Mouse (Mus musculus): ENCODE results near the gene Flot2. TPM values are rescaled to one million over a fixed set of nuclear protein-coding genes. Genes with fewer than 3 reads are reported as not detected.
A peak's percentile ranks its signal among the peaks of the same experiment; 100 is the strongest.

The Flot2 gene
- polyA plus RNA-seq (2012; rRNA removed) (17.9 and 18.3 TPM in 2 replicates), polyA plus RNA-seq (2014; fragmentation: Nextera tagmentation; extraction: Ambion mirVana) (16.7 and 20.4 TPM in 2 replicates)

DNA sequence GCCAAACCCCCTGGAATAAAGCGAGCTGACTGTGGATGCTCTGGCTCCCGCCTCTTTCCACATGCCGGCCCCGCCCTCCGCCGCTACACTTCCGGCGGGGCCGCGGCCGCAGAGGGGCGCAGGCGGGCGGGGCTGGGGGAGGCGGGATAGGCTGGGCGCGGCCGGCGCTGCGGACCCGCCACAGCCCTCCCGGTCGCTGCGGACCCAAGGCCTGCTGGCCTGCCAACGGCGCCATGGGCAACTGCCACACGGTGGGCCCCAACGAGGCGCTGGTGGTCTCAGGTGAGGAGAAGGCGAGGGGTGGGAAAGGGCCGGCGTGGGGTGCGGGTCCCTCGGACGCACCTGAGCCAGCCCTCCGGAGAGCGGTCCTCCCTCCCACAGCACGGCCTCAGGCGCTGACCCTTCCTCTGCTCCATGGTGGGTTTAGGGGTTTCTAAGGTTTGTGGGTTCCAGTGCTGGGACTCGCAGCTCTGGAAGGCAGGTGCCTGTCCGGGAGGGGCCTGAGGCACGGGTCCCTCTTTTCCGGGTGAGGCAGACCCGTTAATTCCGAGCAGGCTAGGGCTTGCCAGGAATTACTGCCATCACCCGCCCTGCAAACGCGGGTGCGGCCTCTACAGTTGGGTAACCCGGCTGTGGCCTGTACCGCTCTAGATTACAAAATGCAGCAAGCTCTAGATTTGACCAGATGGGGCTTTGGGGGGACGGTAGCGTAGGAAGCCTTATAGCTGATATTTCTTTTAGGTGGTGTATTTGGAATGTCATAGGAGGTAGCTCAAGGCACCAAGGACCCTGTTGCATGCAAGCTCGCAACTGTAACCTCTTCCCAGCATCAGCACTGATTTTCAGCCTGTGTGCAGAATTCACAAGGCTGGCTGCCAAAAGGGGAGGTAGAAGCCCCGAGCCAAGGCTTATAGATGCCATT is at the start of gene Flot2:
Flot2 (plus strand) TSS at position 101 of the 922 bp plus-strand sequence.
- H3K4me2 ChIP-seq (ENCODE audit: low read depth): peak within 1 kb of the TSS; percentile 78
- ATAC-seq (ENCODE audit: insufficient read depth) (peak; percentile 81), DNase-seq (ENCODE audit: low read depth in 3 of 3, low spot score in 3 of 3) (peak in 2 of 3 experiments; percentile 42 to 45)
- no peaks in the 10 kb centered on the region for H3K27me3 ChIP-seq (ENCODE audit: control insufficient read depth, insufficient read depth, low read length)
- H3K27ac ChIP-seq: peak within 1 kb of the TSS; percentile 62
- H3K9ac ChIP-seq (replicated peaks): peak within 1 kb of the TSS; percentile 72
- H3K4me1 ChIP-seq (replicated peaks; ENCODE audit: control insufficient read depth in 2 of 2, insufficient read depth in 2 of 2, low read length in 1 of 2): peaks cover 12 to 15% of the 10 kb centered on the region in 2 experiments
- 2% methylated on average over 48 of the region's 55 CpGs for WGBS (ENCODE audit: insufficient replicate concordance)
- no peaks in the 10 kb centered on the region for H3K9me3 ChIP-seq (ENCODE audit: control insufficient read depth, low read length)
- TF ChIP-seq EP300 (IDR thresholded peaks at IDR 0.05; ENCODE audit: low read depth): no peak
- no peak for TF ChIP-seq CTCF (IDR thresholded peaks at IDR 0.05; ENCODE audit: low read depth)
- peaks cover 20% of the 10 kb centered on the region for H3K36me3 ChIP-seq (replicated peaks; ENCODE audit: control insufficient read depth, insufficient read depth, low read depth)
- H3K4me3 ChIP-seq (ENCODE audit: insufficient read depth in 1 of 2, low read depth in 2 of 2, low read length in 2 of 2): peak within 1 kb of the TSS; percentile 67 to 79

DNA sequence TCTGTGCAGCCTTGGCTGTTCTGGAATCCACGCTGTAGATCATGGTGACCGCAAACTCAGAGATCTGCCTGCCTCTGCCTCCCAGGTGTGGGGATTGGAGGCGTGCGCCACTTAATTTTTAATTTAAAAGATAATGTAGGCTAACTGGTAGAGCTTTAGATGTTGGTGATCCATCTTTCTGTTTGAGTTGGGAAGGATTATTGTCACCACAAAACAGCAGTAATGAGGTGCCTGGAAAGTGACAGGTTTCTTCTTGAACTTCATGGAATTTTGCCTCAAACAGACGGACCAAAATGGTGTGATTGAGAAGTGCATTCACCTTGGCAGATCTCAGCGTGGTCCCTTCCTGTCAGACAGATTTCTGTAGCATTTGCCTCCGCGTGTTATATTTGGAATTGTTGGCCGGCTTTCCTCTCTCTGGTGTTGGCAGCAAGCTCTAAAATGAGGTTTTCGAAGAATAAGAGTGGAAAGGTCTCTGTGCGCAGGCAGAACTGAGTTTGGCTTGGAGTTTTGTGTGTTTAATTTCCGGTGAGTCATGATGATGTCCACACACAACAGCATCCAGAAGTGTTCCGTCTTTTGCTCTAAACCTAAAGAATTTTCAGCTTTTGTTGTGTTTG is 48.5 kb upstream of the Flot2 start:
- 87% methylated on average over 13 of the region's 13 CpGs for WGBS (ENCODE audit: insufficient replicate concordance)
- no peak for DNase-seq (ENCODE audit: low read depth in 3 of 3, low spot score in 3 of 3)

GRCm38 (mm10) chr11:77995556-77995955 is 42.2 kb upstream of the Flot2 start:
- 69% methylated on average over 1 of the region's 1 CpGs for WGBS (ENCODE audit: insufficient replicate concordance)
- peaks cover 15% of the 10 kb centered on the region for H3K36me3 ChIP-seq (replicated peaks; ENCODE audit: control insufficient read depth, insufficient read depth, low read depth)

More for the DNA sequence above, 48.5 kb upstream of the Flot2 start:
- Histone ChIP-seq H3K27me3 (ENCODE audit: control insufficient read depth, insufficient read depth, low read length) (no peaks in the 10 kb centered on the region), H3K27ac (no peak overlapping the region), H3K4me2 (ENCODE audit: low read depth) (no peak overlapping the region), H3K9ac (replicated peaks) (no peak overlapping the region), H3K4me3 (ENCODE audit: insufficient read depth in 1 of 2, low read depth in 2 of 2, low read length in 2 of 2) (no peak overlapping the region), H3K4me1 (replicated peaks; ENCODE audit: control insufficient read depth in 2 of 2, insufficient read depth in 2 of 2, low read length in 1 of 2) (peaks cover 5% of the 10 kb centered on the region in 2 experiments; a peak in 3 of 4 replicates), H3K36me3 (replicated peaks; ENCODE audit: control insufficient read depth, insufficient read depth, low read depth) (peaks cover 31% of the 10 kb centered on the region), H3K9me3 (ENCODE audit: control insufficient read depth, low read length) (no peaks in the 10 kb centered on the region)
- ATAC-seq (ENCODE audit: insufficient read depth): no peak
- TF ChIP-seq CTCF (IDR thresholded peaks at IDR 0.05; ENCODE audit: low read depth) (no peak), EP300 (IDR thresholded peaks at IDR 0.05; ENCODE audit: low read depth) (no peak)

DNA sequence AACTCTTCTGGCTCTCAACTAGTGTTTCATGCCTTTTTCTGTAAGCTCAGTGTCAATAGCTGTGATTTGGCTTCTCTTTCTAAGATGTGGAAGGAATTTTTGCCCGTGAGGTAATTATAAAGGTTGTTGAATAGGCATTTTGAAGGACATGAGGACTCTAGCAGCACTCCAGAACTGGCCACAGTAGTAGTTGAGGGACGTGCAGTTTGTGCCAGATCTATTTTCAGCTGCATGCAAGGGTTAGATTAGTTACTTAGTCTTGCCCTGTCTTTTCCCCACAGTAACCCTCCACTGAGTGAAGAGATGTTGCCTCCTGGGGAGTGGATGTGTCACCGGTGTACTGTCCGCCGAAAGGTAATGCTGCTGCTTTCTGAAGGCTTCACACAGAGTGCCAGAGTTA is 31.3 kb upstream of the Flot2 start:
- Histone ChIP-seq H3K27ac (no peak overlapping the region), H3K9ac (replicated peaks) (no peak overlapping the region), H3K4me1 (replicated peaks; ENCODE audit: control insufficient read depth in 2 of 2, insufficient read depth in 2 of 2, low read length in 1 of 2) (no peaks in the 10 kb centered on the region), H3K9me3 (ENCODE audit: control insufficient read depth, low read length) (no peaks in the 10 kb centered on the region), H3K4me3 (ENCODE audit: insufficient read depth in 1 of 2, low read depth in 2 of 2, low read length in 2 of 2) (no peak overlapping the region), H3K27me3 (ENCODE audit: control insufficient read depth, insufficient read depth, low read length) (no peaks in the 10 kb centered on the region), H3K36me3 (replicated peaks; ENCODE audit: control insufficient read depth, insufficient read depth, low read depth) (peaks cover 54% of the 10 kb centered on the region), H3K4me2 (ENCODE audit: low read depth) (no peak overlapping the region)
- ATAC-seq (ENCODE audit: insufficient read depth) (no peak), DNase-seq (ENCODE audit: low read depth in 3 of 3, low spot score in 3 of 3) (no peak)
- 82% methylated on average over 5 of the region's 5 CpGs for WGBS (ENCODE audit: insufficient replicate concordance)
- no peak for TF ChIP-seq EP300 (IDR thresholded peaks at IDR 0.05; ENCODE audit: low read depth)
- no peak for TF ChIP-seq CTCF (IDR thresholded peaks at IDR 0.05; ENCODE audit: low read depth)

More at GRCm38 (mm10) chr11:77995556-77995955, 42.2 kb upstream of the Flot2 start:
- Histone ChIP-seq H3K4me2 (ENCODE audit: low read depth) (no peak overlapping the region), H3K4me3 (ENCODE audit: insufficient read depth in 1 of 2, low read depth in 2 of 2, low read length in 2 of 2) (no peak overlapping the region), H3K4me1 (replicated peaks; ENCODE audit: control insufficient read depth in 2 of 2, insufficient read depth in 2 of 2, low read length in 1 of 2) (no peaks in the 10 kb centered on the region), H3K9ac (replicated peaks) (no peak overlapping the region), H3K27ac (no peak overlapping the region), H3K27me3 (ENCODE audit: control insufficient read depth, insufficient read depth, low read length) (no peaks in the 10 kb centered on the region), H3K9me3 (ENCODE audit: control insufficient read depth, low read length) (no peaks in the 10 kb centered on the region)
- no peak for ATAC-seq (ENCODE audit: insufficient read depth)
- no peak for DNase-seq (ENCODE audit: low read depth in 3 of 3, low spot score in 3 of 3)
- no peak for TF ChIP-seq EP300 (IDR thresholded peaks at IDR 0.05; ENCODE audit: low read depth)
- no peak for TF ChIP-seq CTCF (IDR thresholded peaks at IDR 0.05; ENCODE audit: low read depth)

DNA sequence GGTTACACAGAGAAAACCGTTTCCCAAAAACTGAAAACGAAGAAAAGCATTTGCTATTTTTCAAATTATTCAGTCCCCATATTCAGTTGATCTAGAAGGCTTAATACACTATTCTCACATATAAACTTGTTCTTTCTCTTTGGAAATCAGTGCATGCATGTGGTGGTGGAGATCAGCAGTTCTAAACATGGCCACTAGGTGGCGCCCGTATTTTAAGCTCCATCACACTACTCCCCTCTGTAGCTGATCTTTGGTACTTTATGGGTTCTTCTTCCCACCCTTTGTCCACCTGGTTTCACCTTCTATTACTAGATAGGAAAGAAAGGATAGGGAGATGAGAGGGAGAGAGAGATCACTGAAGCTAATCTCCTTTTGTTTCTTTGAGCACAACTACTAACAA is 18.1 kb upstream of the Flot2 start:
- ATAC-seq (ENCODE audit: insufficient read depth): peak; percentile 53; the same call in 1 of the 2 replicates

More for the DNA sequence above, 18.1 kb upstream of the Flot2 start:
- Histone ChIP-seq H3K9me3 (ENCODE audit: control insufficient read depth, low read length) (no peaks in the 10 kb centered on the region), H3K36me3 (replicated peaks; ENCODE audit: control insufficient read depth, insufficient read depth, low read depth) (peaks cover 90% of the 10 kb centered on the region), H3K4me2 (ENCODE audit: low read depth) (no peak overlapping the region), H3K4me1 (replicated peaks; ENCODE audit: control insufficient read depth in 2 of 2, insufficient read depth in 2 of 2, low read length in 1 of 2) (no peaks in the 10 kb centered on the region), H3K27me3 (ENCODE audit: control insufficient read depth, insufficient read depth, low read length) (no peaks in the 10 kb centered on the region), H3K4me3 (ENCODE audit: insufficient read depth in 1 of 2, low read depth in 2 of 2, low read length in 2 of 2) (no peak overlapping the region), H3K27ac (no peak overlapping the region), H3K9ac (replicated peaks) (no peak overlapping the region)
- peak; percentile 47 to 51 (median 50) for DNase-seq (ENCODE audit: low read depth in 3 of 3, low spot score in 3 of 3)
- TF ChIP-seq EP300 (IDR thresholded peaks at IDR 0.05; ENCODE audit: low read depth) (no peak), CTCF (IDR thresholded peaks at IDR 0.05; ENCODE audit: low read depth) (peak; percentile 89)
- WGBS (ENCODE audit: insufficient replicate concordance): 18% methylated on average over 4 of the region's 4 CpGs
